Mouse (Mus musculus): ENCODE measurements at regions not wholly inside any gene's neighbourhood (a gene's known extent, or its start where the extent isn't known, plus 50 kb on each side); places are given as distances from the start of the nearest gene placed in this dataset.

- Histone ChIP-seq H3K36me3 (ENCODE audit: control insufficient read depth, insufficient read depth, low read length) (no peaks in the 10 kb centered on the region), H3K4me1 (ENCODE audit: control insufficient read depth, insufficient read depth, low read length) (no peaks in the 10 kb centered on the region), H3K4me2 (ENCODE audit: low read depth) (peak overlapping the region; percentile 14; the same call in 1 of the 2 replicates), H3K4me3 (ENCODE audit: low read depth, low read length) (no peak overlapping the region), H3K27ac (ENCODE audit: low read depth, low read length) (no peak overlapping the region; the same call in 1 of the 2 replicates), H3K27me3 (ENCODE audit: control insufficient read depth, insufficient read depth, low read length) (no peaks in the 10 kb centered on the region), H3K9me3 (ENCODE audit: control insufficient read depth, low read length) (no peaks in the 10 kb centered on the region), H3K9ac (ENCODE audit: low read length) (no peak overlapping the region)
- DNase-seq (ENCODE audit: low spot score), result peak; percentile 61
- no peak for ATAC-seq (ENCODE audit: insufficient read depth, low FRiP score, low TSS enrichment)
- WGBS, result 34% methylated on average over 19 of the region's 19 CpGs
These were observed 165.1 kb upstream of the Irx3 start for GRCm38 (mm10) chr8:91966891-91967370.

DNA sequence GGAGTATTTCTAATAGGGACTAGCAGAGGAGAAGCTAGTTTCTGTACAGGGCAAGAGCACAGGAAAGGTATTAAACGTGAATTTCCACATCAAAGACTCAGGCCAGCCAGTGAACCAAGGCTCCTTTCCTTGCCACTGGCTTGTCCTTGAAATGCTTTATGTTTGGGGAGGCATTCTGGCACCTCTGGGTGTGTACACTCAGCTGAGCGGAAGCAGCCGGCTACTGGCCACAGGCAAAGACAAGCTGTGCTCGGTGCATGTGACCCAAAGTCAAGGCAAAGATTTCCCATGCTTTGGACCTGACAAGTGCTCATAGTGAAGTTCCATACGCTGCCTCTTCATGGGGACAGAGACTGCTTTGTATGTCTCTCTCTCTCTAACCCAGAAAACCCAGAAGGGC lies 159.8 kb upstream of the Irx3 start:
- no peaks in the 10 kb centered on the region for H3K4me1 ChIP-seq (ENCODE audit: control insufficient read depth, insufficient read depth, low read length)
- peak; percentile 7 for DNase-seq (ENCODE audit: low spot score)
- H3K36me3 ChIP-seq (ENCODE audit: control insufficient read depth, insufficient read depth, low read length), result no peaks in the 10 kb centered on the region
- H3K9me3 ChIP-seq (ENCODE audit: control insufficient read depth, low read length), result no peaks in the 10 kb centered on the region
- no peak overlapping the region for H3K4me2 ChIP-seq (ENCODE audit: low read depth)
- no peak overlapping the region for H3K9ac ChIP-seq (ENCODE audit: low read length)
- no peaks in the 10 kb centered on the region for H3K27me3 ChIP-seq (ENCODE audit: control insufficient read depth, insufficient read depth, low read length)
- WGBS, result 77% methylated on average over 5 of the region's 5 CpGs
- ATAC-seq (ENCODE audit: insufficient read depth, low FRiP score, low TSS enrichment), result no peak
- H3K4me3 ChIP-seq (ENCODE audit: low read depth, low read length), result no peak overlapping the region
- H3K27ac ChIP-seq (ENCODE audit: low read depth, low read length), result no peak overlapping the region

DNA sequence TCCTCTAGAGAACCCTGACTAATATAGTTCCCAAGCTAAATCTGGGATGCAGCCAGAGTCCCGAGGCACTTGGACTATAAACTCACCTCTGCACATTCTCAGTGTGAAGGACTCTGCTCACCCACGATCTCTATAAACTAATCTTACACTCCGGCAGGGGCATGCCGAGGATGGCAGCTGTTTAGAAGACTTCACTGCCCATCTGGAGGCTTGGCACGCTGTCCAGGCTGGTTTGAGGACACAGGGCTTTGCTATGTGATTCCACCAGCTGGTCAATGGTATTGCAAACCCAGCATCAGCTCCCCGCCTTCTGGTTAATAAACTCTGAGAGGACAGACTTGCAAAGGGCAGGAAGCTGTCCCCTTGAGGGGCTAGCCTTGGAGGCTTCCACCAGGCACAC lies 153.3 kb upstream of the Irx3 start:
- Histone ChIP-seq H3K36me3 (ENCODE audit: control insufficient read depth, insufficient read depth, low read length) (no peaks in the 10 kb centered on the region), H3K9me3 (ENCODE audit: control insufficient read depth, low read length) (no peaks in the 10 kb centered on the region), H3K27ac (ENCODE audit: low read depth, low read length) (no peak overlapping the region), H3K27me3 (ENCODE audit: control insufficient read depth, insufficient read depth, low read length) (no peaks in the 10 kb centered on the region), H3K4me1 (ENCODE audit: control insufficient read depth, insufficient read depth, low read length) (no peaks in the 10 kb centered on the region), H3K9ac (ENCODE audit: low read length) (no peak overlapping the region), H3K4me3 (ENCODE audit: low read depth, low read length) (no peak overlapping the region), H3K4me2 (ENCODE audit: low read depth) (no peak overlapping the region)
- 86% methylated on average over 6 of the region's 6 CpGs for WGBS
- DNase-seq (ENCODE audit: low spot score) (no peak), ATAC-seq (ENCODE audit: insufficient read depth, low FRiP score, low TSS enrichment) (no peak)

- ATAC-seq (ENCODE audit: insufficient read depth, low FRiP score, low TSS enrichment), result no peak
- WGBS, result 79% methylated on average over 4 of the region's 4 CpGs
- no peaks in the 10 kb centered on the region for H3K36me3 ChIP-seq (ENCODE audit: control insufficient read depth, insufficient read depth, low read length)
These were observed 151.1 kb upstream of the Irx3 start for GRCm38 (mm10) chr8:91952981-91953380.

GRCm38 (mm10) chr8:91949110-91949509 lies 147.2 kb upstream of the Irx3 start:
- WGBS, result 81% methylated on average over 9 of the region's 9 CpGs
- no peak overlapping the region for H3K4me2 ChIP-seq (ENCODE audit: low read depth)
- H3K4me3 ChIP-seq (ENCODE audit: low read depth, low read length), result no peak overlapping the region
- H3K9ac ChIP-seq (ENCODE audit: low read length), result no peak overlapping the region
- H3K36me3 ChIP-seq (ENCODE audit: control insufficient read depth, insufficient read depth, low read length), result no peaks in the 10 kb centered on the region
- H3K4me1 ChIP-seq (ENCODE audit: control insufficient read depth, insufficient read depth, low read length), result peaks cover 2% of the 10 kb centered on the region; the same call in 1 of the 2 replicates
- no peaks in the 10 kb centered on the region for H3K9me3 ChIP-seq (ENCODE audit: control insufficient read depth, low read length)
- DNase-seq (ENCODE audit: low spot score) (no peak), ATAC-seq (ENCODE audit: insufficient read depth, low FRiP score, low TSS enrichment) (no peak)
- H3K27me3 ChIP-seq (ENCODE audit: control insufficient read depth, insufficient read depth, low read length), result no peaks in the 10 kb centered on the region
- H3K27ac ChIP-seq (ENCODE audit: low read depth, low read length), result no peak overlapping the region

More at GRCm38 (mm10) chr8:91952981-91953380, 151.1 kb upstream of the Irx3 start:
- Histone ChIP-seq H3K9ac (ENCODE audit: low read length) (no peak overlapping the region), H3K4me1 (ENCODE audit: control insufficient read depth, insufficient read depth, low read length) (peaks cover 2% of the 10 kb centered on the region; the same call in 1 of the 2 replicates), H3K27ac (ENCODE audit: low read depth, low read length) (no peak overlapping the region), H3K4me3 (ENCODE audit: low read depth, low read length) (no peak overlapping the region), H3K9me3 (ENCODE audit: control insufficient read depth, low read length) (no peaks in the 10 kb centered on the region), H3K27me3 (ENCODE audit: control insufficient read depth, insufficient read depth, low read length) (no peaks in the 10 kb centered on the region), H3K4me2 (ENCODE audit: low read depth) (no peak overlapping the region)
- DNase-seq (ENCODE audit: low spot score), result no peak

DNA sequence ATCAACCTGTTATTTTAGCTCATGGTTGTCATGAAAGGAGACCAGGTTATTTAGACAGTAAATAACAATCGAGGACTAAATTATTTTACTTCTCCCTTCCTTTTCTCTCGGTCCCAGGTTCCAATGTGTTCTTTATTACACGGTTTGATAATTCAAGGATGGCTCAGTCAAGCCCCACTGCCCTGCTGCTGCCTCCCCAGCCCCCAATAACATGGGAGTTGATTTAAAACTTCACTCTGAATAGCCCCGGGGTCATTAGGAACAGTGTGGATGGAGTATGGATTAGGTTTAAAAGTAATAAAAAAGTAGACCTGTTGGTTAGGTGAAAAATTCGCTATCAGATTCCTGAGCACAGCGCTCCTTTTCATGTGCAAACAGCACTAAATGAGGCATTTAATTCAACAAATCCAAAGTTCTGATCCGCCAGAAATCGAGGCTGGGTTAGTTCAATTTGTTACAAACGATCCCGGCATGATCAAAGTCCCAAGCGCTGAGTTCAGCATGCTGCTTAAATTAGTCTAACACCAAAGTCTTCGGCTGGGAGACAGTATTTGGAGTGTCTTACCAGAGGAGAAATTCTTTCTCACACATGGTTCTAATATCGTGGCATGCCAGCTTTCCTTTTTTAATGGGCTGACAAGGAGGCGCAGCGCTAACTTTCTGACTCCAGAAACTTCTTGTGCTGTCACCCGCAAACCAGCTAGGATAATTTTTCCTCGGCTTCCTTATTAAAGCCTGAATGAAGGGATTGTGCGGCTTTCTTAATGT lies 146.5 kb upstream of the Irx3 start:
- peaks cover 2% of the 10 kb centered on the region; the same call in 1 of the 2 replicates for H3K4me1 ChIP-seq (ENCODE audit: control insufficient read depth, insufficient read depth, low read length)
- DNase-seq (ENCODE audit: low spot score) (peak; percentile 20), ATAC-seq (ENCODE audit: insufficient read depth, low FRiP score, low TSS enrichment) (no peak)
- no peak overlapping the region for H3K4me2 ChIP-seq (ENCODE audit: low read depth)
- 62% methylated on average over 18 of the region's 18 CpGs for WGBS
- H3K4me3 ChIP-seq (ENCODE audit: low read depth, low read length), result no peak overlapping the region
- no peaks in the 10 kb centered on the region for H3K27me3 ChIP-seq (ENCODE audit: control insufficient read depth, insufficient read depth, low read length)
- H3K9me3 ChIP-seq (ENCODE audit: control insufficient read depth, low read length), result no peaks in the 10 kb centered on the region
- no peaks in the 10 kb centered on the region for H3K36me3 ChIP-seq (ENCODE audit: control insufficient read depth, insufficient read depth, low read length)
- H3K9ac ChIP-seq (ENCODE audit: low read length), result no peak overlapping the region
- no peak overlapping the region for H3K27ac ChIP-seq (ENCODE audit: low read depth, low read length)

DNA sequence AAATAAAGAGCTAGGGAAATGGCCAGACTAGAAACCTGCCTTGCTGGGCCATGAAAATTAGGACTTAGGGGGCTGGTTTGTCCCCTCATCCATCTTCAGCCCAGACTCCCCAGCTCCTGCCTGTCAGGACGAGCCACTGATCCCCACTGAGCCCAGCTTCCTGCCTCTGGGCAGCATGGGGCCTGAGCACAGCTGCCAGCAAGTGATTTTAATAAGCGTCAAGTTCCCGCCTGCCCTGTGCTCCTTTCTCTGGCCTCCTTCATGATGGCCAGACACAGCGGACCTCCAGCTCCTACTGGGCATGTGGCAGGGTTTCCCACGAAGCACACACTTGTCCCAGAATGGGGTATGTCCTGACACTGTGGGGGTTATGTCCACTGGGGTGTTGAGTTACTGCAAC lies 139.1 kb upstream of the Irx3 start:
- WGBS, result 15% methylated on average over 5 of the region's 5 CpGs

GRCm38 (mm10) chr8:91937227-91937626 lies 135.4 kb upstream of the Irx3 start:
- no peak overlapping the region for H3K4me2 ChIP-seq (ENCODE audit: low read depth)
- H3K4me1 ChIP-seq (ENCODE audit: control insufficient read depth, insufficient read depth, low read length), result peaks cover 3% of the 10 kb centered on the region; the same call in 1 of the 2 replicates
- H3K9ac ChIP-seq (ENCODE audit: low read length), result no peak overlapping the region
- DNase-seq (ENCODE audit: low spot score), result no peak
- H3K36me3 ChIP-seq (ENCODE audit: control insufficient read depth, insufficient read depth, low read length), result no peaks in the 10 kb centered on the region
- H3K9me3 ChIP-seq (ENCODE audit: control insufficient read depth, low read length), result no peaks in the 10 kb centered on the region
- H3K27me3 ChIP-seq (ENCODE audit: control insufficient read depth, insufficient read depth, low read length), result no peaks in the 10 kb centered on the region
- no peak overlapping the region for H3K4me3 ChIP-seq (ENCODE audit: low read depth, low read length)
- WGBS, result 72% methylated on average over 2 of the region's 2 CpGs
- H3K27ac ChIP-seq (ENCODE audit: low read depth, low read length), result no peak overlapping the region
- ATAC-seq (ENCODE audit: insufficient read depth, low FRiP score, low TSS enrichment), result no peak

More for the DNA sequence above, 139.1 kb upstream of the Irx3 start:
- Histone ChIP-seq H3K4me1 (ENCODE audit: control insufficient read depth, insufficient read depth, low read length) (peaks cover 3% of the 10 kb centered on the region; the same call in 1 of the 2 replicates), H3K4me3 (ENCODE audit: low read depth, low read length) (no peak overlapping the region), H3K27me3 (ENCODE audit: control insufficient read depth, insufficient read depth, low read length) (no peaks in the 10 kb centered on the region), H3K27ac (ENCODE audit: low read depth, low read length) (no peak overlapping the region), H3K9ac (ENCODE audit: low read length) (no peak overlapping the region), H3K36me3 (ENCODE audit: control insufficient read depth, insufficient read depth, low read length) (no peaks in the 10 kb centered on the region), H3K9me3 (ENCODE audit: control insufficient read depth, low read length) (no peaks in the 10 kb centered on the region), H3K4me2 (ENCODE audit: low read depth) (no peak overlapping the region)
- peak; percentile 17 for DNase-seq (ENCODE audit: low spot score)
- ATAC-seq (ENCODE audit: insufficient read depth, low FRiP score, low TSS enrichment), result no peak

DNA sequence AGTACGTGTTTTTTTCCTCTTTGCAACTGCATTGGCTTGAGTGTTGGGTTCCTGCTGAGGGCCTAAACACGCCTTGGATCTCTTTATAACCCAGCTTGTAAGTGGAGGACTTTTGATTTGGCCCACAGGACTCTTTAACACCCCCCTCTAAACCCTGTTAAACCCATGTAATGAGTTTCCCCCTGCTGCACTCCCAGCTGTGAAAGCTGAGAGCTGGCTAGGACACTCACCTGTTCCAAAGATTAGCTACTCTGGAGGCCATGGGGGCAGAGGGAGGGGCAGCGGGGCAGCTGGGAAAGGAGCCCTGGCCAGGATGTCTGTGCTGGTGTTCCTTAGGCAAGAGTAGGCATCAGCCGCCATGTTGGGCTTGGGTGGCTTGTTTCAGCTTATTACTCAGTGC lies 128.7 kb upstream of the Irx3 start:
- no peaks in the 10 kb centered on the region for H3K9me3 ChIP-seq (ENCODE audit: control insufficient read depth, low read length)
- ATAC-seq (ENCODE audit: insufficient read depth, low FRiP score, low TSS enrichment), result no peak
- H3K4me2 ChIP-seq (ENCODE audit: low read depth), result no peak overlapping the region
- WGBS, result 79% methylated on average over 4 of the region's 4 CpGs
- H3K4me1 ChIP-seq (ENCODE audit: control insufficient read depth, insufficient read depth, low read length), result no peaks in the 10 kb centered on the region
- no peak for DNase-seq (ENCODE audit: low spot score)
- no peaks in the 10 kb centered on the region for H3K27me3 ChIP-seq (ENCODE audit: control insufficient read depth, insufficient read depth, low read length)
- no peak overlapping the region for H3K4me3 ChIP-seq (ENCODE audit: low read depth, low read length)
- H3K9ac ChIP-seq (ENCODE audit: low read length), result no peak overlapping the region
- no peak overlapping the region for H3K27ac ChIP-seq (ENCODE audit: low read depth, low read length)
- H3K36me3 ChIP-seq (ENCODE audit: control insufficient read depth, insufficient read depth, low read length), result no peaks in the 10 kb centered on the region
